Mouse (Mus musculus): ENCODE measurements at regions not wholly inside any gene's neighbourhood (a gene's known extent, or its start where the extent isn't known, plus 50 kb on each side); places are given as distances from the start of the nearest gene placed in this dataset.
"Not testable (repeated sequence)": the region's sequence is repeated elsewhere in the genome, so short reads cannot be mapped to it uniquely, and the experiment has no call there.

GRCm38 (mm10) chrX:99732526-99732925 is 88.3 kb upstream of the Tmem28 start:
- no peak for DNase-seq (ENCODE audit: extremely low spot score in 1 of 2, low spot score in 1 of 2)

GRCm38 (mm10) chrX:99725101-99725500 is 95.7 kb upstream of the Tmem28 start:
- DNase-seq (ENCODE audit: extremely low spot score in 1 of 2, low spot score in 1 of 2), result peak in 1 of 2 experiments; percentile 51

DNA sequence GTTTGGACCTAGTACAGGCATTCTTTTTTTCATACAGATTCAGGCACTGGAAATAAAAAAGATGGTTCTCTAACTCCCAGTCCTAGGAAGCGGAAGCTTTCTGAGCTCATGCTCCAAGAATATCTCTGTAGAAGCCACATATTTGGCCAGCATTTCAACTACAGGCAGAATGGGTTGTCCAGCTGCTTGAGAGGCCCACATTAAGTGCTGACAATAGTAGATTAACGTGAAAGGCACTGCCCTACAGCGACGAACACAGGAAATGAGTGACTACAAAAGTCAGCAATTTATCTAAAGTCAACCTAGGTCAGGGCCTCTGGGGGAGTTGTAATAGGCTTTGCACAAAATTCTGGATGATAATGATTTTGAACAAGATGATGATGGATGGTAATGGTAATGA is 125.5 kb upstream of the Tmem28 start:
- no peak for DNase-seq (ENCODE audit: extremely low spot score in 1 of 2, low spot score in 1 of 2)

DNA sequence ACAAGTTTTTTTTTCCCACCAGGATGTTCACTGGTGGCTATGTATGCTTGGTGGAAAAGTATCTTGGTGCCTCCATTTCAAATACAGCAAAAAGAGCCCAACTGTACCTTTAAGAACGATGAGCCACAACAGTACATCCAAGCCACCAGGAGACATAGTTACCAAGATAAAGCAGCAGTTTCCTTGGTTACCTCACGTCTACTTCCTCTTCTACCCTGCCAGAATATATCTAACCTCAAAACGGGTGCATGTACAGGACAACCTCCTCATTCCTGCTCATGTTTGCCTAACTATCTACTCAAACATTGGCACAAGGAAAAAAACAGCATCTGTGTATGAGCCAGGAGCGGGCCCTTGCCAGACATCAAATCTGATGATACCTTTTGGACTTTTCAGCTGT is 129.8 kb upstream of the Tmem28 start:
- peak; percentile 1 to 15 for DNase-seq (ENCODE audit: extremely low spot score in 1 of 2, low spot score in 1 of 2)

- DNase-seq (ENCODE audit: extremely low spot score in 1 of 2, low spot score in 1 of 2), result no peak
Measured at GRCm38 (mm10) chrX:99689761-99690160, 131.1 kb upstream of the Tmem28 start.

DNA sequence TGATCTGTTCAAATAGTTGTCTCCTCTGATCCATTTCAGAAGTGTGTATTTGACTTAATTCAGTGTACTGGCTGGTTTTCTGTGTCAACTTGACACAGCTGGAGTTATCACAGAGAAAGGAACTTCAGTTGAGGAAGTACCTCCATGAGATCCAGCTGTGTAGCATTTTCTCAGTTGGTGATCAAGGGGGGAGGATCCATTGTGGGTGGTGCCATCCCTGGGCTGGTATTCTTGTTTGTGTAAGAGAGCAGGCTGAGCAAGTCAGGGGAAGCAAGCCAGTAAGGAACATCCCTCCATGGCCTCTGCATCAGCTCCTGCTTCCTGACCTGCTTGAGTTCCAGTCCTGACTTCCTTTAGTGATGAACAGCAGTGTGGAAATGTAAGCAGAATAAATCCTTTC is 138.3 kb upstream of the Tmem28 start:
- DNase-seq (ENCODE audit: extremely low spot score in 1 of 2, low spot score in 1 of 2), result not testable (repeated sequence)

DNA sequence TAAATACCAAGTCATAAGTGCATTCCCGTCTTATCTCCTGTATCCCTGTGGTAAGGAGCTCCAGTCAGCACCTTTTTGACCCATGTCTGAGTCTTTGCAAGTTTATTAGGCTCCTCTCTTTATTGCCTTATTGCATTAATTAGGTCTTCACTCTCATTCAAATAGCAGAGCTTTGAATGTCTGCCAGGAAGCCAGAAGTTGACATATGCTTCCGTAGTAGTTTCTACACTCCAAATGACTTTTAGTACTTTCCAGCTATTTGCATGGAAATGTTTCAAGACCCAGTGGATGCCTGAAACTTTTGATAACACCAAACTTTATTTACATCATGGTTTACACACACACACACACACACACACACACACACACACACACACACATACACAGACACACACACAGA is 153.2 kb upstream of the Tmem28 start:
- DNase-seq (ENCODE audit: extremely low spot score in 1 of 2, low spot score in 1 of 2), result no peak

DNA sequence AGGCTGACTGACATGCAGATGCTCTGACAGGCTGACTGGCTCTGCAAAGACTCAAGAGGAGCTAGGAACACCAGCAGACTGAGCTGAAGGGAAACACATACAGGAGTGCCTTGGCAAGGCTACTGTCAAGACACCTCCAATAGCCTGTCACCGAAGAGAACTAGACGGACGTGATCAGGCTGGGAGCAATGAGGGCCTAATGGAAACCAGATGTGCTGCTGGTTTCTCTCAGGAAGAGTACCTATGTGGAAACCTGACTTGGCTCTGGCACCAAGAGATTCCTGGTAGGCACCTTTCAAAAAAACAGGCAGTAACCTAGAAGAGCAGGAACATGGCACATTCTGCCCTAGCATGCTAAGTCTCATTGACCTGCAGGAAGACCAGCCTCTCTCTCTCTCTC is 158.3 kb upstream of the Tmem28 start:
- DNase-seq (ENCODE audit: extremely low spot score in 1 of 2, low spot score in 1 of 2), result no peak

DNA sequence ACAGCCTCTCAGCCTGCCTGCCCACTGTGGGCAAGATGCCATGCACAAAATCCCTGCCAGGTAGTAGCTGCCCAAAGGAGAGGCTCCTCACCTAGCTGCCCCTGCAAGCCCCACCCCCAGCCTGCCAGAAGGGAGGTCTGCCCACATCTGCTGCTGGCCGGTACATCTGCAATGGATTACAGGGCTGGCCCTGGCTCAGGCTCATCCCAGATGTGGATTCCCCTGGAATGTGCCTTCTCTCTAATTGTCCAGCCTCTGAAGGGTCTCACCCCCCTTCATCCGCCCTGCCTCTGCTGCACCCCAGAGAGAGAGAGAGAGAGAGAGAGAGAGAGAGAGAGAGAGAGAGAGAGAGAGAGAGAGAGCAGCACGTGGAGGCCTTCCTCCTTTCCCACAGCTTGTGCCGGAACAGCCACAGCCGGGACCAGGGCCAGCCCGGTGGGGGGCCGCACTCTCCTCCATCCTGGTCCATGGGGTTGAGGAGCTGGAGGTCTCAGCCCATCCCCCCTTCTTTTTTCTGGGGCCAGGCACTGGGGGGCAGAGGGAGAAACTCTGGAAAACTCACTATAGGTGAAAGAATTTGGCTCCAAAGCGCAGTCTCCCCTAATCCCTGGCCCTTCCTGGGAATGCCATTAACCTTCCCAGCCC is 161.2 kb upstream of the Tmem28 start:
- no peak for DNase-seq (ENCODE audit: extremely low spot score in 1 of 2, low spot score in 1 of 2)

DNA sequence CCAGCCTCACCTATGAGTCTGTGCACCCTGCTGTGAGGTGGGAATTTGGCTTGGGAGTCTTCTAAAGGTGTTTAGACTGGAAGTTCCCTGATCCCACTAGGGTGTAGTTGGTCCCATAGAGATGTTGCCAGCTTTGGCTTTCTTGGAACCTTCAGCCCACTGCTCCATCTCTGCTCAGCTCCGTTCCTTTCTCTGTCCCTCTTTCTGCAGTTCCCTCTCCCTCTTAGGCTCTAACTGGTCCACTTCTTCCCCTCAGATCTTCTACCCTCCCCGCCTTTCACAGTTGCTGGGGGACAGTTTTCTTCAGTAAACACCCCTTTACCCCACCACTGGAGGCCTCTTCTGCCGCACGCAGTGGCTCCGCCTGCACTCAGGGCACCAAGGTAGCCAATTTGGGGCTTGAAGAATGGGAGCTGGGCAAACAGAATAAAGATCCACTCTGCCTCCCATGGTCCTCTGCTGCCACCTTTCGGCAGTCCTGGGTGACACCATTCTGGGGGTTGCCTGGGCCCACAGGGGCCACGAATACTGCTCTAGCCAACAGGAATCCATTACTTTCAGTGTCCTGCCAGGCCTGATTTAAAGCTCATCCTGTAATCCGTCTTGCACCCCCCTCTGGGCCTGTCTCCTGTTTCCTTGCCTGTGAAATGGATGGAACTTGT is 162.9 kb upstream of the Tmem28 start:
- peak in 1 of 2 experiments; percentile 67 for DNase-seq (ENCODE audit: extremely low spot score in 1 of 2, low spot score in 1 of 2)

DNA sequence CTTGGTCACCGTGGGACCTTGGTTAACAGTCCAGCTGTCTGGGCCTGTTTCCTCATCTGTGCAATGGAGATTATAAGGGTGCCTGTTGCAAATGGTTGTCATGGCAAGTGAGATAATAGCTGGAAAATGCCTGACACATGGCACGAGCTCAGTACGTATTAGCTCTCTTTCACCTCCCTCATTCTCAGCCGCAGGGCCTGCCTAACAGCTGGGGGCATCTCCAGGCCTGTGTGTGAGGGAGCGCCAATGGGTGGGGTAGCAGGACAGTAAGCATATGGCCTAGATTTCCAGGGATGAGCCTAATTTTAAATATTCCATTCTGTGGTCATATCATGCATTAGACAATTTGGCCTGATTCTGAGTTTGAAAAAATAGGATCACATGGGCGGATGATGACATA is 163.8 kb upstream of the Tmem28 start:
- no peak for DNase-seq (ENCODE audit: extremely low spot score in 1 of 2, low spot score in 1 of 2)

DNA sequence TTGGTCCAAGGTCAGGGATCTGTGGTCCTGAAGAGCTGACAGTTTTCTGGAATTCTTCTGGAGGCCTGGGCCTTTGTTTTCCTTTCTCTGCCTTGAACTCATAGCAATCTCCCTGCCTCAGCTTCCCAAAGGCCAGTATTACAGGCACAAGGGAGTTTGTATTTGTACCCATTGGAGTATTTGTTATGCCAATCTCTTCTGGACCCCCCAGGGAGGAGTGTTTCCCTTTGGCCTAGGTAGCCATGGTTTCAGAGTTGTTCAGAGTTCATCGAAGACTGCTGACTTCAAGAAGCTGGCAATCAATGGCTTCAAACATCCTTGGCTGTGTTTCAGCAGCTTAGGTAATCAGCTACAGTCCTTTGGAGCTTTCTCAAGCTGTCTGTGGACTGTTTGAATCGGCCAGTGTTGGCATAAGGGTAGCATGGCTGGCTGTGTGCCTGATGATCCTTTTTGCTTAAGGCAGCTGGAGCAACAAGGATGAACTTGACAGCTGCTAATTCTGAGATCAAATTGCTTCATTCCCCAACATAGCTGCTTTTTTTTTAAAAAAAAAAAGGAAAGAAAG is 161.2 kb upstream of the Pja1 start:
- no peak for DNase-seq (ENCODE audit: extremely low spot score in 1 of 2, low spot score in 1 of 2)

GRCm38 (mm10) chrX:99624515-99625179 is 153.6 kb upstream of the Pja1 start:
- no peak for DNase-seq (ENCODE audit: extremely low spot score in 1 of 2, low spot score in 1 of 2)

GRCm38 (mm10) chrX:99612130-99612759 is 141.2 kb upstream of the Pja1 start:
- DNase-seq (ENCODE audit: extremely low spot score in 1 of 2, low spot score in 1 of 2), result no peak

GRCm38 (mm10) chrX:99610096-99610495 is 139.0 kb upstream of the Pja1 start:
- no peak for DNase-seq (ENCODE audit: extremely low spot score in 1 of 2, low spot score in 1 of 2)

DNA sequence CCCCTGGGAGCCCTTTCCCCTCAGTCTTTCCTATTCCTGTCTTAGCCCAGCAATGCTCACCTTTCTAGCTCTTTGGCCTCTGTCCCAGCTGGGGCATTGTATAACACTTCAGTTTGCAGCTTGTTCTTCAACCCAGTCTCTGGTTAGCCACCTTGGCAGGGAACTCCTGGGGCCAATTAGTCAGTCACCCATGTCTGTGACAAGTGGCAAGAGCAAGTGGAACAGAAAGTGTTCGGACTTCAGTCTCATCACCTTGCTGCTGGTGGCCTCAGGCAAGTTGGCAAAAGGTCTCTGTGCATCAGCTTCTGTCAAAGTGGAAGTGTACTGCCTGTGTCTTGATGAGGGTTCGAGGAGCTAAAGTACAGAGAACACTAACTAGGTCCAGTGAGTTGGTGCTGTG is 138.5 kb upstream of the Pja1 start:
- no peak for DNase-seq (ENCODE audit: extremely low spot score in 1 of 2, low spot score in 1 of 2)

DNA sequence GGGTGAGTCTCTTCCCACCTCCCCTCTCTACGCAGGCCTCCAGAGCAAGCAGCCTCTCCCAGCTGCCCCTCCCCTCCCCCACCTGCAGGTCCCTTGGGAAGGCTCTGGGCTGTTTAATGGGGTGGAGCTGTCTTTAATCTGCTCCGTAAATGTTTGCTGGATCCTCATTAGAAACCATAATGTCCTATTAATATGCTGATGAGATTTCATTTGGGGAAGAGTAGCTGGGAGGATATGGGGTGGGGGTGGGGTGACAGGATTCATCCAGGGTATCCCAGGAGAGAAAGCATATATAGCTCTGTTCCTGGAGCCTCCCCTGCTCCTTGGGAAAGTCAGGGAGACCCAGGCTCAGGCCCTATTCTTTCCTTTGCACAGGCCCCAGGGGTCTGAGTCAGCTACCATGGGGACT is 137.2 kb upstream of the Pja1 start:
- DNase-seq (ENCODE audit: extremely low spot score in 1 of 2, low spot score in 1 of 2), result no peak

DNA sequence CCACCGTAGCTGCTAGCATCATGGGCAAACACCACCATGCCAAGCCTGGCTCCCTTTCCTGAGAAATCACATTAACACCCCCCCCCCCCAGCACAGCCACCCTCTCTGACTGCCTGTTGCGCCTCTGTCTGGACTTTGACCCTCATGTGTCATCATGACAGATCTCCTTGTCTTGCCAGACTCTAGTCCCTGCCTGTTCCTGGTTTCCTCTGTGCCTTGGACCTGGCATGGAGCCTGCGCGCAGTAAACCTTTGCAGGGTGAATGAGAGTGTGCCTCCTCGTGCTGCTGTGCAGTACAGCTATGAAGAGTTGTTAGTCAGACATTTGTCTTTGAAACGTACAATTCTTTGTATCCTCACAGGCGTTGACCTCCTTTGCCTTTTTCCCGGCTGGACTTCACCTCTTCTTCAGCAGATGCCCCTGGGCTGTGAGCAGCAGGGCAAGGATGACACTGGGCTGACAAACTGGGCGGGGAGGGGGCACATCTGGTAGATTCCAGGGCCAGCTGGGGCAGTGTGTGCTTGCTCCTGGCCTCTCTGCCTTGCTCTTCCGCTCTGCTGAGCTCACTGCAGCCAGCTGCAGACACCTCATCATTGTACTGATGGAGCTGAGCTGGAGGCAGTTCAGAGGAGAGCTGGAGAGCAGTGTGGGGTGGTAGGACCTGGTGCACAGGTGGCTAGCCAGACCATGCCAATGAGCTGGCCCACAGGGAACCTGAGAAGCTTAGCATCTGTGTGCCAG is 134.2 kb upstream of the Pja1 start:
- no peak for DNase-seq (ENCODE audit: extremely low spot score in 1 of 2, low spot score in 1 of 2)

DNA sequence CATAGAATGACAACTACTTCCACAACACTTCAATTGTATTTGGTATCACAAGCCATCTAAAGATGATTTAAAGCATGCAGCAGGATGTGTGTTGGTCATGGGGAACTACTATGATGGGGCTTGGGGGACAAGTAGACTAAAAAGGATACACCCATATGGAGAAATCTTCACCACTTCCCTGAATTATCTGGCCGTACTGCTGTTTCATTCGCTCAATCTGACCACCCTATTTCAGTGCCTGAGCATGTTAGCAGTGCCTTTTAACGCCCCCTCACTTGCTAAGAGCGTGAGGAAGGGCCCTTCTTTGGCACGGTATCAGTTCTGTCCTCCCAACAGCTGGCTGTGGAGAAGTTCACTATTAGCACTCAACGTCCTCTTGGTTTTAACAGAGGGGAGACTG is 132.6 kb upstream of the Pja1 start:
- no peak for DNase-seq (ENCODE audit: extremely low spot score in 1 of 2, low spot score in 1 of 2)

GRCm38 (mm10) chrX:99602268-99602885 is 131.3 kb upstream of the Pja1 start:
- no peak for DNase-seq (ENCODE audit: extremely low spot score in 1 of 2, low spot score in 1 of 2)
